Mouse (Mus musculus) olfactory bulb, adult 2 months (tissue): ENCODE data around the gene Kitl. TPM values are rescaled to one million over a fixed set of nuclear protein-coding genes. Genes with fewer than 3 reads are reported as not detected.

ENCODE experiments used
- H3K27ac ChIP-seq: fragments of 200-500 bp; 2 replicates; pipeline ENCODE4 v1.5.1; 2012; ENCODE audit warnings: low read depth, low read length; ENCODE audit not compliant: insufficient read depth
- H3K4me1 ChIP-seq: fragments of 200-500 bp; 2 replicates; pipeline ENCODE4 v1.6.1; 2012; ENCODE audit warnings: low read length; ENCODE audit not compliant: control insufficient read depth, insufficient read depth
- H3K4me3 ChIP-seq: fragments of 200-500 bp; 2 replicates; pipeline ENCODE4 v1.5.1; 2012; ENCODE audit warnings: mild to moderate bottlenecking, low read depth, low read length, moderate library complexity; ENCODE audit not compliant: insufficient read depth
- CTCF ChIP-seq: fragments of 200-500 bp; IDR thresholded peaks from 2 replicates; pipeline ENCODE4 v1.5.1; 2012; ENCODE audit warnings: low read depth, mild to moderate bottlenecking, low read length, moderate library complexity; ENCODE audit not compliant: insufficient read depth
- POLR2A ChIP-seq: fragments of 200-500 bp; IDR thresholded peaks from 2 replicates; pipeline ENCODE4 v1.6.1; 2012; ENCODE audit warnings: mild to moderate bottlenecking, low read depth, low read length, moderate library complexity; ENCODE audit not compliant: insufficient read depth
- WGBS: fragments of 180-500 bp; shearing (Covaris S2); methylation state at CpG from one replicate; pipeline ENCODE4 v1.1.7; 2018; 5-methylcytosine and 5-hydroxymethylcytosine counted together
- polyA plus RNA-seq: library from polyadenylated mRNA; stranded (reverse); fragments of >200 nt; gene quantifications from 2 replicates; pipeline ENCODE4 v1.2.4, GENCODE M21; 2012; ENCODE audit warnings: low replicate concordance; ENCODE audit not compliant: missing spikeins, insufficient read depth, insufficient read length

The Kitl gene
- polyA plus RNA-seq, 1 experiment = not detected

DNA sequence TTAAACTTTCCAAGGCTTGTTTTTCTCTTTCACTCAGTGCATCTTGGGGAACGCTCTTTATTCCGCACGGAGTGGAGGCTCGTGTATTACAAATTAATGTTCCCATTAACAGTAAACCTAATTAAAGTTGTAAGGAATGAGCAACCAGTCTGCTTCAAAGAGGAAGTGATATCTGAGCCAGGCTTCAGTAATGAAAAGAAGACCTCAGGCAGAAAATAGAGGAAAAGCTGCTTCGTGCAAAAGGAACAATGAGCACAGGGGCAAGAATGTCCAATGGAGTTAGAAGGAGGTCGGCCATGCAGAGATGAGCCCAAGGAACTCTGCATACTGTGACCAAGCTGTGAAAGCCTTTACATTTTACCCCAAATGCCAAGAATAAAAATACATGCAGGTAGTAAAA, 5.7 kb upstream of the Kitl start:
- no peak for TF ChIP-seq CTCF
- TF ChIP-seq POLR2A = no peak
- Histone ChIP-seq H3K4me1 (no peaks in the 10 kb centered on the region), H3K4me3 (no peak overlapping the region), H3K27ac (no peak overlapping the region)
- 62% methylated on average over 6 of the region's 6 CpGs for WGBS

DNA sequence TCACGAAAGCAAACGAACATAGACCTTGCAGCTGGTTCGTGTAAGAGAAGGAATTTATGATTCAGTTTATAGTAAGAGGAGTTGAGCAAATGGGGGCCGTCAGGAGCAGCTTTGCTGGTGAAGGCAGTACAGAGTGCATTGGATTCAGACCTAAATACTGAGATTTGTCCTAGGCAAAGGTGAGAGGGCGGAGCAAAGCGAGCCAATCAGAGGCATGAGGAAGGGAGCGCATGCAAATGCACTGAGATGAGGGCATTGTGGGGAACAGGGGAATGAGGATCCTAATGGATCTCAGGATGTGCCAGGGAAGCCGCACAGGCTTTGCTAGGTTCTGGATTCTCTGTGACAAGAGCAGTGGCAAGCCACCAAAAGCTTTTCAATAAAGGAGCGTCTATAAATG, 5.1 kb upstream of the Kitl start:
- no peak for TF ChIP-seq CTCF
- no peak for TF ChIP-seq POLR2A
- no peaks in the 10 kb centered on the region for H3K4me1 ChIP-seq
- WGBS = 65% methylated on average over 9 of the region's 9 CpGs
- H3K4me3 ChIP-seq = no peak overlapping the region
- no peak overlapping the region for H3K27ac ChIP-seq

DNA sequence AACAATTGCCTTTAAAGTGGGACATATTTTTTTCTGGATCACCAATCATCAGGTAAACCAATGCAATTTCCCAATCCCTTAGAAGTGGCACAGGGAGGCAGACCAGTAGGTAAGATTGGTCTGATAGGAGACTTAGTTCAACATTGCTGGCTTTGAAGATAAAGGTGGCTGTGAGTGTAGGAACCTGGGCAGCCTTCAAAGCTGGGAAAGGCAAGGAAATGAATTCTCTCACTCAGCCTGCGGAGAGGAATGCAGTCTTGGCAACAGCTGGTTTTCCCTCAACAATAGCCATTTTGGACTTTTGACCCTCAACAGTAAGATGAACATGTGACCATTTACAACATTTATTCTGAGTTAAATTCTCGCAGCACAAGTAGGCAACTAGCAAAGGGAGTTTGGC, 1.3 kb upstream of the Kitl start:
- TF ChIP-seq POLR2A = no peak
- no peak for TF ChIP-seq CTCF
- H3K4me1 ChIP-seq = 0 out of 2 replicates have a peak, but pooled peaks cover 6% of the 10 kb centered on the region
- no peak overlapping the region for H3K4me3 ChIP-seq
- no peak overlapping the region for H3K27ac ChIP-seq
- 85% methylated on average over 2 of the region's 2 CpGs for WGBS

DNA sequence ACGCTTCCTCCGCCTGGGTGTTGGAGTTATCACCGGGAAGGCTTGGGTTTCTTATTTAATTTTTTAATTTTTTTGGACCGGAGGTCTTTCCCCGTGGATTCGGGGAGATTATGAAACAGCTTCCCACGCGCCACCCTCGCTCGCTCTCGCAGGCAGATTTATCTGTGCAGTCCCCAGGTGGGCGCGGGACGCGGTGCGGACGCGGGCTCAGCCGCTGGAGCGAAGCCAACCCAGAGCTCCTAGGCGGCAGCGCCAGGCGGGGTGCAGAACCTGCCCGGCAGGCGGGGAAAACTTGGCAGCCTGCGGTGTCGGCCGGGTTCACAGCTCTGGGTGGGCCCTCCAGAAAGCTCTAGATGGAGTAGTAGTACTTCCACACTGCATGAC, 888 bp downstream of the Kitl start:
- 0 out of 2 replicates have a peak, but pooled peaks cover 6% of the 10 kb centered on the region for H3K4me1 ChIP-seq
- TF ChIP-seq POLR2A = no peak
- no peak for TF ChIP-seq CTCF
- H3K27ac ChIP-seq = no peak overlapping the region
- H3K4me3 ChIP-seq = peak overlapping the region; percentile 58
- under 1% methylated on average over 28 of the region's 28 CpGs for WGBS

DNA sequence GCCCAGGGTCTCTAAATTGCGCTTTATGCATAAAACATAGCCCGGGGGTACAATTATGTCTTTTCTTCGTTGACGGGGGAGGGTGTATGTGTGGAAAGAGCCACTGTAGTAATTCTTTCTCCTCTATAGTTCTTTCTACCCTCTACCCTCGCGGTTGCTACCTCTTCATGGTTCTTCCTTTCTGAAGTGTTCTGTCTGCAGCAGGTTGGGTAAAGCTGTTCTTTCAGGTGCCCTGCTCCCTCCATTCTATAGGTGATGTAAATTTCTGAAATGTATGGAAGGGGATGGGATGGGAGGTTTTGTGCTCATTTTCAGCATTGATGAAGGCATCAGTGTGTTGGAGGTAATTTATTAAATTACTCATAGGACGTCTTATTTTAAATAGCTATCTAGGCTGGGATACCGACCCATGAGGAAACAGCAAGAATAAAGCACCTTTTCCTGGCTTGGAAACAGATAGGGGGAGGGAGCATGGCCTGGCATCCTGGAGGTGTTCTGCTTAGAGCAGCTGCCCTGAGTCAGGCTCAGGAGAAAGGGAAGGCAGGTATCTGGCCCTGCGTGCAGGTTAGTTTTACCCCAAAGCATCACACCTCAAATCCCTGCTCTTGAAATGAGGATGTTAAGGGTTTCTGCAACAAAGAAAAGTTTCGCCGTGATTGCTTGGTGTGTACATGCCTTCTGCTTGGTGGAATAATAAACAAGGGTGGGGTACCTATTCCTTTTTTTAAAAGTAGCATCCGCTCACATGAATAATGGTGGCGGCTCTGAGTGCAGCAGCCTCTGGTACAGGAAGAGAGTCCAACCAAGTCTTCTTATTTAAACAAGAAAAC, 1.7 kb downstream of the Kitl start:
- 0 out of 2 replicates have a peak, but pooled peaks cover 6% of the 10 kb centered on the region for H3K4me1 ChIP-seq
- peak overlapping the region; percentile 30 for H3K4me3 ChIP-seq
- 22% methylated on average over 13 of the region's 13 CpGs for WGBS
- TF ChIP-seq CTCF (no peak), POLR2A (no peak)
- H3K27ac ChIP-seq = no peak overlapping the region

DNA sequence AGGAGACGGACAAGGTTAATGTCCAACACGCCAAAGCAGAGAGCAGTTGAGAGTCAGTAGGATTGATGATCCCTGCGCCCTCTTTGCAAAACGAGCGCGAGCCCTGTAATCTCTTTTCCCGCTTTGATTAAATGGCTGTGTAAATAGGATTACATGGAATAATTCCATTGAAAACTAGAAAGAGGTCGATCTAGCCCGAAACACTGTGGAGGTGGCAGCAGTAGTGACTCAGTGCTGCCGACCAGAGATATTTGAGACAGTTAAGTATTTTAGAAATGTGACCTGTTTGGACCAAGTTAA, 2.3 kb downstream of the Kitl start:
- H3K4me3 ChIP-seq = no peak overlapping the region; the same call in 1 of the 2 replicates
- 0 out of 2 replicates have a peak, but pooled peaks cover 6% of the 10 kb centered on the region for H3K4me1 ChIP-seq
- no peak for TF ChIP-seq POLR2A
- no peak for TF ChIP-seq CTCF
- no peak overlapping the region for H3K27ac ChIP-seq
- 21% methylated on average over 10 of the region's 10 CpGs for WGBS

DNA sequence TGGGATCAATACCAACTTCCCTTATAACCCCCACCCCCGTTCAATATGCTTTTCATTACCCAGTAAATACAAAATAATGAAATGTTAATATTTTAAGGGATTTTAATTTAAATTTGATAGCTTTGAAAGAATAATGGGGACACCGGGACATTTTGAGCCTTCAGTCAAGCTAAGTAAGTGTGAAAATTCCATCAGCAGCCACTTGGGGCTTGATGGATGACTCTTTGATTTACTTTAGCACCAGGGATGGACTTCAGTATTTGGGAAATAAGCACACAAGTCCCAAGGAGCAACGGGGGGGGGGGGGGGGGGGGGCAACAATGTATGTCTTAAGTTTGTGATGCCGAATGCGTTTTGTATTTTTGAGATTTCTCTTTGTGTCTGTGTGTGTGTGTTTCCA, 3.1 kb downstream of the Kitl start:
- H3K4me3 ChIP-seq = no peak overlapping the region
- H3K27ac ChIP-seq = no peak overlapping the region
- 46% methylated on average over 5 of the region's 5 CpGs for WGBS
- 0 out of 2 replicates have a peak, but pooled peaks cover 6% of the 10 kb centered on the region for H3K4me1 ChIP-seq
- TF ChIP-seq CTCF (no peak), POLR2A (no peak)

DNA sequence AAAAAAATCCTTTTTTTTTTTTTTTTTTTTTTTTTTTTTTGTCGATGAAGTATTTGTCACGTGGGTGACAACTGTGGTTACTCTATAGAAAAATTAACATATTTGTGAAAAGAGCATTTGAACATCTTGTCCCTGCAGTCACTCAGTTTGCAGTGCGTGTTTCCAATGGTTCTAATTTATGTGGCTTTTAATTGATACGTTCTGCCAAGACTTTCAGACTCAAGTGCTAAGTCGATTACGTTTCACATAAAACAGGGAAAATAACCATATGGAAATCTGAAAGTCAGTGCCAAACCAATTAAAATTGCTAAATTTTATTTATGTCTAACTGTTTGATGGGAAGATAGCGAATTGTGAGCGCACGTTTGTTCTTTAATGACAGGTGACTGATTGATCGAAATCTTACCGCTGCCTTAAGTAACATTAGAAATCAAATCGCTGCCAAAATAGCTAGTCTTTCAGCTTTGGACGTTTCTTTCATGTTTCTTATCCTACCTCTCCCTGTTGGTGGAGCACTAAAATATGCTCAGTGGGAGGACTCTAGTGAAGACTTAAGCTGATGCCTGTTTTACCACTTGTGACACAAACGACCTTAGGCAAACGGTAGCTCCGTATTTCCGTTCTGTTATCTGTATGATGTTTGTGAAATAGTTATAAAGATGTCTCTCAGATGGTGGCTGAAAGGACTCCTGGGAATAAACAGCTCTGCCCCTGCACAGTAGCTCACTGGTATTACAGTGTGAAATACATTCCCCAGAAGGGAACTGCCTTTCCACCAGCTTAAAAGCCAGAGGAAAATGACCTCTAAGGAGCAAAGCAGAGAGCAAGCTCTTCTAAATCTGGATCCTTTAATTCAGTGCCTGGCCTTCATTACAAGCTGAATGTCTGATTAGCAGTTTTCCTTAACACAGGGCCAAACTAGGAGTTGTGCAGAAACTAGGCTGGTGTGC, 4.1 kb downstream of the Kitl start:
- TF ChIP-seq CTCF (no peak), POLR2A (no peak)
- 0 out of 2 replicates have a peak, but pooled peaks cover 6% of the 10 kb centered on the region for H3K4me1 ChIP-seq
- no peak overlapping the region for H3K27ac ChIP-seq
- no peak overlapping the region for H3K4me3 ChIP-seq
- WGBS = 57% methylated on average over 17 of the region's 17 CpGs

DNA sequence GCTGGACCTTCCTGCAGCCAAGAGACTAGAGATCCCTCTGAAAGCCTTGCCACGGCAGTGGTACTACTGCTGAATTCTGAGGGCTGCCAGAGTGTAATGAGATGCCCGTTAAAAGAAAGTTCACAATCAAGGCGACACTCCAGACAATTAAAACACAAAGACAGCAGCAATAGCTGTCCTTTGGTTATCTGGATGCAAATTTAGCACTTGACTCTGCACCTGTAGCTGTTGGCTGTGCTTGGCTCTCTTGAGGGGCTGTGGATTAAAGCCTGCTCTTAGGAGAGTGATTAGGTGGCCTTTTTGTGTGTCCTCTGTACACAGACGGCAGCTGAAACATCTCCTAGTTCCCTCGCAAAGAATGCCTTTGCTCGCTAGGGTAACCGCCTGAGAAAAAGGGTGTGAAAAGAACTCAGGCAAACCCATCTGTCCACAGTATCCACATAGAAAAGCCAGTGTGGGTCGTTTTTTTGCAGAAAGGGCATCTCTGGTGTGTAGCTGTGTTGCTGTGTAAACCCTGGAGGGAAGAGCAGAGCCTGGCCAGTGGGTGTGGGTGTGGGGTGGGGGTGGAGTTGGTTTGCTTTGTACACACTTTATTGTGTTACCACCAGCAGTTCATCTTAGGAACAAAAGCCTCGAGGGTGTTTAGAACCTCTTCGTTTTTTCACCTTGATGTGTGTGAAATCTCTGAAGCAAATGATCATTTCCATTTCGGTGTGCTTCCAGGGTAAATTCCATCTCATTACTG, 6.8 kb downstream of the Kitl start:
- 61% methylated on average over 11 of the region's 11 CpGs for WGBS

More for the DNA sequence above, 6.8 kb downstream of the Kitl start:
- Histone ChIP-seq H3K4me1 (0 out of 2 replicates have a peak, but pooled peaks cover 1% of the 10 kb centered on the region), H3K4me3 (no peak overlapping the region), H3K27ac (no peak overlapping the region)
- TF ChIP-seq POLR2A (no peak), CTCF (no peak)
